Mouse (Mus musculus) thymus, postnatal 25 days (tissue): ENCODE measurements around the gene Poc1a.

Experiments
- DNase-seq: peaks from one replicate; pipeline ENCODE4 v3.0.0; 2022

Poc1a gene

DNA sequence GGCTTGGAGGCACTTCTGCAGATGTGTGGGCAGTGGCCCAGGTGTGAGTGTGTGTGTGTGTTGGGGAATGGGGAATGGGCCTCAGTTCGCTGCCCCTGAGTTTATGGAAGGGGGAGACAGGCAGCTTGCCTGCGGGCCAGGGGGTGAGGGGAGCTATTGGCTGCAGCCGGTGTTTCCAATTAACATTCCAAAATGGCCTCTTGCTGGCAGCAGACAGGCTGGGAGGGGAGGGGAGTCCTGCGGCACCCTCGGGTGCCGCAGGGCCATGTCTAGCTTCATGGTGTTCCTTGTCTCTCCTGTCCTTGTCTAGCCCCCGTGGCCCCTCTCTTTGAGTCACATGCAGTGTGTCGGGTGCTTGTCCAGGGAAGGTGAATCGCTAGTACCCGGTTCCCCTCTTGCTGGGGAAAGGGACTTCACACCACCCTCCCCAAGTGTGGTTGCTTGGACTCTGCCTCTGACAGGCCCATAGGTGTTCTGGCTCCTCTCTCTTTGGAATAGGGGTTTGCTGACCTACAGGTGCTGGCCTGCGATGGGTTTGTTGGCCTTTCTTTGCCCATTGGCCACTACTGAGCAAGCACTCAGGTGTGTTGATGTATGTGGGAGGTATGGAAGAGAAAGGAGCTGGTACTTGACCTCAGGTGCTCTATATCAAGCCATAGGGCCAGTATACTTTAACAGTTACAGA is 89.1 kb downstream of the Poc1a start:
- DNase-seq = no peak

DNA sequence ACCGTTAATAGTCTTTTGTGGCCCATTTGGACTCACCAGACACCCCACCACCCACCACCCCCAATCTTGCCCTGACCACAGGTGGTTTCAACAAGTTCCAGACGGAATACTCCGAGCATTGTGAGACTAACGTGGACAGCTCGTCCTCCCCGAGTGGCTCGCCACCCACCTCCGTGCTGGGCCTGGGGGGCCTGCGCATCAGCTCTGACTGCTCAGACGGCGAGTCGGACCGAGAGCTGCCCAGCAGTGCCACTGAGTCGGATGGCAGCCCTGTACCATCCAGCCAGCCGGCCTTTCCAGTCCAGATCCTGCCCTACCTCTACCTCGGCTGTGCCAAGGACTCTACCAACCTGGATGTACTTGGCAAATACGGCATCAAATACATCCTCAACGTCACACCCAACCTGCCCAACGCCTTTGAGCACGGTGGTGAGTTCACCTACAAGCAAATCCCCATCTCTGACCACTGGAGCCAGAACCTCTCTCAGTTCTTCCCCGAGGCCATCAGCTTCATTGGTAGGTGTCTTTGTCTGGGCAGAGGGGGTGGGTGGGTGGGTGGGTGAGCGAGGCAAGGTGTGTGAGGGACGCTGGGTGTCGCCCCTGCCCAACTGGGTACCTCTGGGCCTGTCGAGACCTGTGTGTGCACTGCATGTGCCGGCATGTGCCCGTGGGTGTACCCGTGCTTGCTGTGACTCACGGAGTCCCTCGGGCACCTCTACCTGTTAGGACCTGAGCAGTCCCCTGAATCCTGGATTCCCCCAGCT is 89.9 kb downstream of the Poc1a start:
- DNase-seq = no peak

GRCm38 (mm10) chr9:106371384-106371671 is 90.5 kb downstream of the Poc1a start:
- peak; percentile 22 for DNase-seq

DNA sequence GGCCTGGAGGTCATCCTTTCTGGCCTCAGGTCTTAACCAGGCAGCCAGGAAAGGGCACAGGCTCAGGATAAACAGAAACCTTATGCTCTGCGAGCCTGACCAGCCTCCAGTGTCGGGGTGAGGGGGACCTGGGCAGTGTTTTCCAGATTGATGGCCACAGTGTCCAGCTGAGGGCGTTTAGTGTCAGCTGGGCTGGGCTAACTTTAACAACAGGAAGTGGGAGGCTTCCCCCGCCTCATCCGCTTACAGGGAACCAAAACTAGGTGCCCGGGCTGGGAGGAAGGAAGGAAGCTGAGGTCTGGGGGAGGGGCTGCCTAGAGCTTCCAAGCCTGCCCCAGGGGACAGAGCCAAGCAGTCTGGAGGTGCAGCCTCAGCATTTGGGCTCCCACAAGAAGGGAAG is 90.9 kb downstream of the Poc1a start:
- DNase-seq = peak; percentile 86

DNA sequence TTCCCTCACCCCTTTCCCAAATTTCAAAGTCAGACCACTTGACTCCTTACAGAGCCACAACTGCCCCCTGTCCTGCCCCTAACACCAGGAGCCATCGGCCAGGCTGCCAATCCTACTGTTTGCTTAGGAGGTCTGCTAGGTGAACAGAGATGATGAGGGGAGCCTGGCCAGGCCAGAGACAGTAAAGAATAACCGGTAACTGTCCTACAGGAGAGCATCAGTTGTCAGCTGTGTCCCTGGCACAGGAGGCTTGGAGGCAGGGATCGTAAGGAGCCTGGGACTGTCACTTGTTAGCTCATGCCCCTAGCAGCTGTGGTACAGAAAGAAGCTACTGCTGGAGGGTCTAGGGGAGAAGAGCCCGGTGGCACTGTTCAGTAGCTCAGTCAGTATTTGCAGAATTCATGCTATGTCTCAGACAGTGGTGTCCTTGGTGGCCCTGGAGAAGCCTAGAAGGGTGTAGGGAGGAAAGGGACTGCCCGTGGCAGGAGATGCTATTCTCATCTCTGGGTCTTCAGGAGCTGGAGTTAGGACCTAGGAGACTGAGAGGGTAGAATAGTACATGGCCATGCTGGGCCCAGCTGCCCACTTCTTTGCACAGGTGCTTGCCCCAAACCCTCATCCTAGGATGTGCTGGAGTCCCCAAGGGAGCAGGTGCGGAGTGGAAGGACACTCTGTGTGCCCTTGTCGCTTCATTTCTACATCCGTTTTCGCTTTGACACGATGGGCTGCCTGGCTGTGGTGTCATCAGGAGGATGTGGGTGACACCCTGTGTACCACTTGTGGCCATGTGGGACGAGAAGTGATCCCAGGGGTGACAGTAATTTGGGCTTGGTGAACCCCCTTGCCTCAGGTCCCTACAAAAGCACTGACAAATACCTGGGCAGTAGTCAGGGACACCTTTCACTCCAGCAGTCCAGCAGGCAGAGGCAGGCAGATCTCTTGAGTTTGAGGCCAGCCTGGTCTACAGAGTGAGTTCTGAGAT is 91.9 kb downstream of the Poc1a start:
- DNase-seq = peak; percentile 31

DNA sequence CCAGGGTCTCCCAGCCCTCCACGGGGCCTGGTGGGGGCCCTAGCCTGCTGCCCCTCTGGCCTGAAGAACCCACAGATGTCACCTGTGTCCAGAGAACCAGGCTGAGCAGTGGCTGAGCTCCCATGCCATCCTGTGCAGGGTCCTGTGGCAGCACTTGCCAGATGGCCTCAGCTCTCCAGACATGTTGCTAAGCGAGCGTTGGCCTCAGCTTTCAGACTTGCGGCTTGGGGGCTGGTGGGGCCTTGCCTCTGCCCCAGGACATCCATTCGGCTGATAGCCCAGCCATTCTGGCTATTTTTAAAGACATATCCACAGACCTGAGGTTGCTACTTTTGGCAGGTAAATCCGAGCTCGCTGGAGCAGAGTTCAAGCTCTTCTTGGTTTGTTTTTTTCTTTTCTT is 93.1 kb downstream of the Poc1a start:
- no peak for DNase-seq

GRCm38 (mm10) chr9:106377247-106377646 is 96.4 kb downstream of the Poc1a start:
- no peak for DNase-seq

DNA sequence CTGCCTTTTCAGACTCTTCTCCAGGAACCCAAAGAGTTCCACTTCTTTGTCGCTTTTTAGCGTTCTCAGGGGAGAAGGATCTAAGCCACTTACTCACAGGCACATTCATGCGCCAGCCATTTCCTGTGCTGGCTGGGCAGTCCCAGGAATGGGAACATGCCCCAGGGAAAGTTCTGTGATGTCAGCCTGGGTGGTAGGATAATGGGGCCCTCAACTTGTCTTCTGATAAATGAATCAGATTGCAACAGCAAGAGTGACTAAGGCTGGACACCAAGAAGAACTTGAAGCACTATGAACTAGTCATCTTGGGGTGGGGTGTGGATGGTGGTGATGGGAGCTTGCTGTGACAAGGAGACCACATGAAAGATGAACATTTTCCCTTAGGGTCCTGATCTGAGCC is 97.2 kb downstream of the Poc1a start:
- no peak for DNase-seq

DNA sequence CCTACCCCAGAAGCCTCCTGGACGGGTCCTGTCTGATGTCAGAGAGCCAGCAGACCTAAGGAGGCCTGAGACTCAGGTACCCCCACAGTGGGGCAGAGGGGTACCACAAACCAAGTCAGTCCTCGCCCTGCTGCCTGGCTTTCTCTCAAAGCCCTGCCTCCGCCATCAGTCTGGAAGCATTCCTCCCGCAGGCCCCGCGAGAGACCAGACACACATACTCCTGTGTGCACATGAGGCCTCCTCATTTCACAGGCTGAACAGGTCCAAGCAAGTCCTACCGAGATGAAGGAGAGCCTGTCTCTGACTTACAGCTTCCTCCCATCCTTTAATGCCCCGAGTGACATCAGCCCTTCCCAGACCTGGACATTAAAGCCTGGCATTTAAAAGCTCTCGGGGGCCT is 97.9 kb downstream of the Poc1a start:
- DNase-seq = no peak

DNA sequence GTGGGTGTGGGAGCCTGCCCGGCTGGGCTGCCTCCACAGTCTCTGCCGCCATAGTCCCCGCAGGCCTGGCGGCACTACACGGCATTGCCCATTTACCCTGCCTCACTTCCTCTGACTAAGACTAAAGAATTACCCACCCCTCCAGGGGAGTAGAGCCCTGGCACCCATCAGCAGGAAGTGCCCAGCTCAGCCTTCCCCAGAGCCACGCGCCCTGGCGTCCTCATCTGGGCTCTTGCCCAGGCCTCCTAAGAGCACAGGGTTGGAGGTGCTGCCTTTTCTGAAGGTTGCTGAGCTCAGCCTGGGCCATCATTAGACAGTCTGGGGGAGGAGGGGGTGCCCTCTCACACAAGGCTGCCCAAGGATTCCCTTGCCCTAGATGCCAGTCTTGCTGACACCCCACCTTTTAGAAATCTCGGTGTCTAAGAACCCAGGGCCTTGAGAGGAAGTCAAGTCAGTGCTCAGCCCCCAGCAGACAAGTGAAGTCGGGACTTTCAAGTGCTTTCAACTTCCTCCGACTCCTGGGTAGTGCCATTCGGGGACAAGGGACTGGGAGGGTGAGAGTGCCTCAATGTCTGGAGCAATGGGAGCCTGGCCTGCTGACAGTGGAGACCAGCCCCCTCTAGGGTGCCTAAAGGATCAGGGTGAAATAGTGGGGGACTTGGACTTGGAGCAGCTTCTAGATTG is 105.5 kb downstream of the Poc1a start:
- peak; percentile 27 for DNase-seq

DNA sequence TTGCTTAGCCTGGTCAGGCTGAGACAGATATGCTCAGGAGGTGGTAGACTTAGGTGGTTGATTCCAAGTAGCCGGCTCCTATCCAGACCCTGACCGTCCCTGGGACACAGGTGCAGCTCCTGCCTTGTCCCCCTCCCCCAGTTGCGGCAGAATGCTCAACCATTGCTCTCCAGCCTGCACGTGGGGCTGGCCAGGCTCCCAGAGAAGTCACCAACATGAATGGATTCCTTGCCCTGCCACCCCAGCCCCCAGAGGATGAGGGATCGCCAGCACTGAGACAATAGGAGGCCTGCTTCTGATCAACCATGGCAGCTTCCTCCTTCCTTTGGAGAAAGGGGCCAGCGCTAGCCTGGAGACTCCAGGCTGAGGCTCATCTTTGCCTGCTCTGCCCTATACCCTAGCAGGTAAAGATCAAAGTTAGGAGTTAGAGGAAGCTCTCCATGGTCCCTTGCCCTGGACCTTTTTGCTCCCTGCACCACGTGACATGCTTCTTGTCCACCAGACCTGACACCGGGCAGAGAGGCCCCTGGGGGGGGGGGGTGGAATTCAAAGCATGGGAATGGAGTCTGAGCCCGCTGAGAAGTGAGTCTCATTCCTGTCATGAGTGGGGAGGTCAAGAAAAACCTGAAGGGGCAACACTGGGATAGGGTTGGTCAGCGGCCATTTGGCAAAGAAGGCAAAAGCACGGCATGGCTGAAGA is 112.1 kb downstream of the Poc1a start:
- DNase-seq = no peak

GRCm38 (mm10) chr9:106393548-106393947 is 112.7 kb downstream of the Poc1a start:
- DNase-seq = no peak

DNA sequence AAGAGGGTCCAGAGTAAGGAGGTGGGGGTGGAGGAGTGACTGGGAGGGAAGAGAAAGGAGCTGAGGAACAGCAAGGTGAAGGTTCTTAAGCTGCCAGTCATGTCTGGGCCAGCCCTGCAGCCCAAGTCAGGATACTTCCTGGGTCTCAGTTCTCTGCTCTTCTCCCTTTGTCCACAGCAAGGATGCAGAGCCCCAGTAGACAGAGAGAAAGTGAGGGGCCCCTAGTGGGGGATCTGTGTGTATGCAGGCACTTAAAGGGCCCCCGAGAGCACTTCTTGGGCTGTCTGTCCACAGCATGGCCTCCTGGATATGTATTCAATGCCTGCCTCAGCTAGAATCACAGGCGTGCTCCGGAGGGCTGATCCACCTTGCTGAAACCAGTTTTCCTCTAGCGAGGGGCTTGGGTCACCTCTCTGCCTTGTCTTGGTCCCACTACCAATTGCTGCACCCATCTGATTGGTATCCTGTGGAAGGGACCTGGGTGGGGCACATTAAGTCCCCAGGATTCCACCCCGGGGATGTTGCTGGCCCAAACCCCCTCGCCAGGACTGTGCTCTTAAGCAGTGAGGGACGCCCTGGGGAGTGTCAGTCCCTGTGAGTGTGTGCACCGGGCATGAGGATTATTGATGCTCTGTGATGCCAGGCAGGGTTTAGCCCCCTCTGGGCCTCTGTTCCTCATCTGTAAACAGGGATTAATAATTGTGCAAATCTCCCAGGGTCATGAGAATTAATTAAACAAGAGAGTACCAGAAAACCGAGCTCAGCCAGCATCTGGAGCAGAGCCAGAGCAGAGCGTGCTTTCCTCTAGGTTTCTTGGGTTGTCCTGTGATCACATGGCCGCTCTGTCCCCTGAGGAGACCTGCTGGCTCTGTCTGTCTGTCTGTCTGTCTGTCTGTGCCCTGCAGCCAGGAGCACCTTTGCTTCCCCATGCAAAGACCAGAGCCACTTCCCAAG is 114.1 kb downstream of the Poc1a start:
- peak; percentile 48 for DNase-seq

DNA sequence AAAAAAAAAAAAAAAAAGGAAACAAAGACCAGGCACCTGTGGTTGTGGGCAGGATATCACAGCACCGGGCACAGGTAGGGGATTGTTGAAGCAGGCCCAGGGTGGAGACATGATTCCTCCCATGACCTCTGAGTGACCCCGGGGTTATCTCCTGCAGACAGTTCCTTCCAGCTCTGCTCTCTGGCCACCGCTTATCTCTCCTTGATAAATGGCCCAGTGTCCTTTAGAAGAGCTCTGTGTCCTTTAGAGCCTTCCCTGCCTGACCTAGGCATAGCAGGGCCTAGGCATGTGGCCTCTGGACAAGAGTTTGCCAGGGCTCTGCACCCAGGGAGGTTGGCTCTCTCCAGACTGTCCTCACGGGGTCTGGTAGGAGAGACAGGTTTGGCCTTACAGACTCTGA is 116.9 kb downstream of the Poc1a start:
- DNase-seq = no peak

DNA sequence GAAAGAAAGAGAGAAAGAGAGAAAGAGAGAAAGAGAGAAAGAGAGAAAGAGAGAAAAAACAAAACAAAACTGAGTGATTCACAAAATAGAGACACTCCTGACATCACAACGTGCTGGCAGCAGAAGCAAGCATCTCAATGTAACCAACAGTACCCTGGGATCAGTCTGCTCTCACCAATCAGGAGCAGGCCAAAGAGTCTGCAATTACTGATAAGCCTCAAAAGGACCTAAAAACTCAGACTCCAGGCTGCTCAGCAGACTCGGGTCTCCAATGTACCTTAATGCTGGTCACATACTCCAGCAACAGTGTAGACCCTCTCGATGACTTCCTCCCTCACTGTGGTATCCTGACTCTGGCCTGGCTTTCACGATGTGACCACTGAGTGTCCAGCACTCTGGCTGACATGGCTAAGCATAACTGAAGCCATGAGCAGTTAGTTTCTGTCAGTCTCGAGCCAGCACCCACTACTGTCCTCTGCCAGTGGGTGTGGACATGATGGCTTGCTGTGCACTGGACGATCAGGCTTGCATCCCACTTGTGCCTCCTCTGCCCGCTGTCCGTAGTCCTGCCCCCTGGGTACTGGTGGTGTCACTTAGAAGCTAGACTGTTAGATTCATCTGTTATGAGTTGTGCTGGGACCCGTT is 117.9 kb downstream of the Poc1a start:
- no peak for DNase-seq

GRCm38 (mm10) chr9:106399808-106400207 is 118.9 kb downstream of the Poc1a start:
- DNase-seq = no peak
